Mouse (Mus musculus): ENCODE results near the gene Tango2. TPM values are rescaled to one million over a fixed set of nuclear protein-coding genes. Genes with fewer than 3 reads are reported as not detected.

Tango2 gene
- polyA plus RNA-seq, 1 experiment = 22.2 TPM

DNA sequence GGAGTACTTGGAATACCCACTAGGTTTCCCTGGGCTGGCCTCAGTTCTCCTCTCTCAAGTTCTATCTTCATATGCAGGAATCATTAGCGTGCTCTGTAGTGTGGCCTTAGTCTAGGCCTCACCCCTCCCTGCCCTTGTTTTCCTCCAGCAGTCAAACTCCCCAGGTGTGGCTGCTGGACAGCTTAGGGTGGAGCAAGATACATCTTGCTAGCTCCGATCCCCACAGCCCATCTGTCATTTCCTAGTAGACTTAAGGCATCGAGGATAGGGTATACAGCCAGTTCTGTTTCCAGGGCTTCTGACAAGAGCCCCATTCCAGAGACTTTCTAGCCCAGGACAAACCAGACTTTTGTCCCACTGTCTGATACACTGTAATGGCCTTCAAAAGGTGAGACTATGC lies 43.8 kb upstream of the Tango2 start:
- H3K4me2 ChIP-seq (ENCODE audit: low read depth) = no peak overlapping the region
- no peaks in the 10 kb centered on the region for H3K27me3 ChIP-seq (ENCODE audit: control insufficient read depth, insufficient read depth, insufficient read length)
- no peak for TF ChIP-seq REST (IDR thresholded peaks at IDR 0.05; ENCODE audit: insufficient read depth, insufficient read length)
- TF ChIP-seq MAX (IDR thresholded peaks at IDR 0.05; ENCODE audit: low read depth) = no peak
- no peak for TF ChIP-seq TCF3 (IDR thresholded peaks at IDR 0.05; ENCODE audit: insufficient read length, low read depth)
- TF ChIP-seq CEBPB (IDR thresholded peaks at IDR 0.05; ENCODE audit: insufficient read depth, poor library complexity, severe bottlenecking) = no peak
- no peak for TF ChIP-seq MYOD1 (IDR thresholded peaks at IDR 0.05; ENCODE audit: control insufficient read depth in 1 of 3, insufficient read length in 2 of 3, low read depth in 2 of 3)
- TF ChIP-seq POLR2AphosphoS2 (IDR thresholded peaks at IDR 0.05; ENCODE audit: insufficient read length, low read depth) = no peak
- TF ChIP-seq MYOG (IDR thresholded peaks at IDR 0.05; ENCODE audit: control insufficient read depth in 1 of 3, insufficient read depth in 1 of 3, insufficient read length in 2 of 3, low read depth in 2 of 3) = no peak
- H3ac ChIP-seq (ENCODE audit: control insufficient read depth, insufficient read length) = no peak overlapping the region
- no peak overlapping the region for H3K4me3 ChIP-seq
- no peaks in the 10 kb centered on the region for H3K79me2 ChIP-seq (ENCODE audit: control insufficient read depth, insufficient read depth)
- no peaks in the 10 kb centered on the region for H3K36me3 ChIP-seq (ENCODE audit: control insufficient read depth, insufficient read depth)

DNA sequence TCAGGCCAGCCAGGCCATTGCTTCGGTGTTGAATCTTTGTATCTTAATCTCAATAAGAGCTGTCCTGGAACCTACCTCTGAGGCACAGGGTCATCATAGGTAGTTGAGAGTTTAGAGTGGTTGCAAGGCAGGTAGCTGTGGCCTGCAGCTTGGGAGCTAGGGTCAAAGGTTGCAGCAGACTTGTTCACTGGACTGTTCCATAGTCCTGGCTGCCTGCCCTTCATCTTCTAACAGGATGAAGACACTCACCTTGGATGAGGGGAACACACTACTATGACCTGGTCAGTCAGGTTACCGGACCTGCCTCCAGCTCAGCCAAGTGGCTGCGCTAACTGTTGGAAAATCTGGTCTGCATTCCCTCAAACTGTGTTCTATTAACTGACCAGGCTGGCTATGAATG lies 43.2 kb upstream of the Tango2 start:
- TF ChIP-seq SRF (IDR thresholded peaks at IDR 0.05; ENCODE audit: control insufficient read depth, insufficient read length, low read depth) (no peak), MYOD1 (IDR thresholded peaks at IDR 0.05; ENCODE audit: control insufficient read depth in 1 of 3, insufficient read length in 2 of 3, low read depth in 2 of 3) (no peak), MAX (IDR thresholded peaks at IDR 0.05; ENCODE audit: low read depth) (no peak), CEBPB (IDR thresholded peaks at IDR 0.05; ENCODE audit: insufficient read depth, poor library complexity, severe bottlenecking) (no peak), POLR2AphosphoS2 (IDR thresholded peaks at IDR 0.05; ENCODE audit: insufficient read length, low read depth) (no peak), MYOG (IDR thresholded peaks at IDR 0.05; ENCODE audit: control insufficient read depth in 1 of 3, insufficient read depth in 1 of 3, insufficient read length in 2 of 3, low read depth in 2 of 3) (no peak), E2F4 (IDR thresholded peaks at IDR 0.05; ENCODE audit: insufficient read depth) (no peak), TCF3 (IDR thresholded peaks at IDR 0.05; ENCODE audit: insufficient read length, low read depth) (no peak), TCF12 (IDR thresholded peaks at IDR 0.05; ENCODE audit: insufficient read depth, poor library complexity, severe bottlenecking) (no peak), POLR2A (IDR thresholded peaks at IDR 0.05; ENCODE audit: insufficient read length, low read depth) (no peak), REST (IDR thresholded peaks at IDR 0.05; ENCODE audit: insufficient read depth, insufficient read length) (no peak), USF1 (IDR thresholded peaks at IDR 0.05; ENCODE audit: low read depth) (no peak)
- Histone ChIP-seq H3K79me2 (ENCODE audit: control insufficient read depth, insufficient read depth) (no peaks in the 10 kb centered on the region), H3K4me2 (ENCODE audit: low read depth) (no peak overlapping the region), H3K36me3 (ENCODE audit: control insufficient read depth, insufficient read depth) (no peaks in the 10 kb centered on the region), H3K27me3 (ENCODE audit: control insufficient read depth, insufficient read depth, insufficient read length) (no peaks in the 10 kb centered on the region), H3ac (ENCODE audit: control insufficient read depth, insufficient read length) (no peak overlapping the region), H3K4me3 (no peak overlapping the region)

DNA sequence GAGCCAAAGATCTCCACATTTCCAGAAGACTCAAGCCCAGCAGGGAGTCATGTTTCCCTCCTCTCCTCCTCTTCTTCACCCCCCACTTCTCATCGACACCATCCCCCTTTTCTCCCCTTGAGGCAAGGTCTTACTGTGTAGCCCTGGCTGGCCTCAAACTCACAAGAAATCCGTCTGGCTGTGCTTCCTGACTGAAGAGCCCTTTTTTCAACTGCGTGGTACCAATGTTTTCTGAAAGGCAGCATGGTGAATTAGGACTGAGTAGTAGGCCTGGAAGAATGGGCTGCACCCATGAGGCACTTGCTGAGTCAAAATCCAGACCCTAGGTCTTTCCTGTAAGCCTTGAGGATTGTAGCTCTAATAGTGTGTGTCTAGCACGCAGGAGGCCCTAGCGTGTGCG lies 42.5 kb upstream of the Tango2 start:
- no peaks in the 10 kb centered on the region for H3K27me3 ChIP-seq (ENCODE audit: control insufficient read depth, insufficient read depth, insufficient read length)
- H3K4me2 ChIP-seq (ENCODE audit: low read depth) = no peak overlapping the region
- no peaks in the 10 kb centered on the region for H3K79me2 ChIP-seq (ENCODE audit: control insufficient read depth, insufficient read depth)
- no peak overlapping the region for H3K4me3 ChIP-seq
- H3K36me3 ChIP-seq (ENCODE audit: control insufficient read depth, insufficient read depth) = no peaks in the 10 kb centered on the region
- no peak overlapping the region for H3ac ChIP-seq (ENCODE audit: control insufficient read depth, insufficient read length)
- TF ChIP-seq MYOD1 (IDR thresholded peaks at IDR 0.05; ENCODE audit: control insufficient read depth in 1 of 3, insufficient read length in 2 of 3, low read depth in 2 of 3) (no peak), POLR2A (IDR thresholded peaks at IDR 0.05; ENCODE audit: insufficient read length, low read depth) (no peak), TCF3 (IDR thresholded peaks at IDR 0.05; ENCODE audit: insufficient read length, low read depth) (no peak), POLR2AphosphoS2 (IDR thresholded peaks at IDR 0.05; ENCODE audit: insufficient read length, low read depth) (no peak), TCF12 (IDR thresholded peaks at IDR 0.05; ENCODE audit: insufficient read depth, poor library complexity, severe bottlenecking) (no peak), REST (IDR thresholded peaks at IDR 0.05; ENCODE audit: insufficient read depth, insufficient read length) (no peak), MYOG (IDR thresholded peaks at IDR 0.05; ENCODE audit: control insufficient read depth in 1 of 3, insufficient read depth in 1 of 3, insufficient read length in 2 of 3, low read depth in 2 of 3) (no peak), SRF (IDR thresholded peaks at IDR 0.05; ENCODE audit: control insufficient read depth, insufficient read length, low read depth) (no peak), USF1 (IDR thresholded peaks at IDR 0.05; ENCODE audit: low read depth) (no peak), MAX (IDR thresholded peaks at IDR 0.05; ENCODE audit: low read depth) (no peak), CEBPB (IDR thresholded peaks at IDR 0.05; ENCODE audit: insufficient read depth, poor library complexity, severe bottlenecking) (no peak), E2F4 (IDR thresholded peaks at IDR 0.05; ENCODE audit: insufficient read depth) (no peak)

DNA sequence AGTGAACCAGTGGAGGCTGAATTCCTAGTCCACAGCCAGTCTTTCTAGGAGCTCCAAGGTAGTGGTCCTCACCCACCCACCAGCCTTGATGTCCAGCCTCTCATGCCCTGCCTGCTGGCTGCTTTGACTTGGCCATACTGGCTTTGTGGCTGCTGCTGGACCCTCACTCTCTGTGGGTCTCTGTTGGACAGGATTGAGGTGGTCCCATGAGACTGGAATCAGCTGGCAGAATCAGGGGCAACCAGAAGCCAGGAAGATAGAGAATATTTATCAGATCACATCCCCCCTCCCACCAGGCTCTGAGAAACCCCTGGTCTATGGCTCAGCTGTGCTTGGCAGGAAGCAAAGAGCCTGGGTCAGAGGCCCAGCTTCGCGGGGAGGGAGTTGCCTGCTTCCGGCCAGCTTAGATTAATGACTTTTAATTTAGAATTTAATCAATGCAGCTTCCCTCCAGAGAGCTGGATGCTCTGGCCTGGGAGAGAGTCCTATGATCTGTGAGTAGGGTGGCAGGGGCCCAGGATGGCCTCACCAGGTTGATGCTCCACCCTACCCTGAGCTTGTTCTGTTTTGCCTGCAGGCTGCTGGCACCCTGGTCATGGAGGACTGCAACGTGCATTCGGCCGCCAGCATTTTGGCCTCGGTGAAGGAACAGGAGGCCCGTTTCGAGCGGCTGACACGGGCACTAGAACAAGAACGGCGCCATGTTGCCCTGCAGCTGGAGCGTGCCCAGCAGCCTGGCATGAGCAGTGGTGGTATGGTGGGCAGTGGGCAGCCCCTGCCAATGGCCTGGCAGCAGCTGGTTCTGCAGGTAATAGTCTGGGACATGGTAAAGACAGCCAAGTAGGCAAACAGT lies 40.9 kb upstream of the Tango2 start:
- no peak overlapping the region for H3ac ChIP-seq (ENCODE audit: control insufficient read depth, insufficient read length)
- TF ChIP-seq POLR2AphosphoS2 (IDR thresholded peaks at IDR 0.05; ENCODE audit: insufficient read length, low read depth) (no peak), REST (IDR thresholded peaks at IDR 0.05; ENCODE audit: insufficient read depth, insufficient read length) (no peak), TCF3 (IDR thresholded peaks at IDR 0.05; ENCODE audit: insufficient read length, low read depth) (no peak), MAX (IDR thresholded peaks at IDR 0.05; ENCODE audit: low read depth) (no peak), POLR2A (IDR thresholded peaks at IDR 0.05; ENCODE audit: insufficient read length, low read depth) (no peak), SRF (IDR thresholded peaks at IDR 0.05; ENCODE audit: control insufficient read depth, insufficient read length, low read depth) (no peak), TCF12 (IDR thresholded peaks at IDR 0.05; ENCODE audit: insufficient read depth, poor library complexity, severe bottlenecking) (no peak), E2F4 (IDR thresholded peaks at IDR 0.05; ENCODE audit: insufficient read depth) (no peak), USF1 (IDR thresholded peaks at IDR 0.05; ENCODE audit: low read depth) (no peak), MYOD1 (IDR thresholded peaks at IDR 0.05; ENCODE audit: control insufficient read depth in 1 of 3, insufficient read length in 2 of 3, low read depth in 2 of 3) (no peak), MYOG (IDR thresholded peaks at IDR 0.05; ENCODE audit: control insufficient read depth in 1 of 3, insufficient read depth in 1 of 3, insufficient read length in 2 of 3, low read depth in 2 of 3) (no peak), CEBPB (IDR thresholded peaks at IDR 0.05; ENCODE audit: insufficient read depth, poor library complexity, severe bottlenecking) (no peak)
- no peaks in the 10 kb centered on the region for H3K36me3 ChIP-seq (ENCODE audit: control insufficient read depth, insufficient read depth)
- no peaks in the 10 kb centered on the region for H3K79me2 ChIP-seq (ENCODE audit: control insufficient read depth, insufficient read depth)
- H3K4me2 ChIP-seq (ENCODE audit: low read depth) = no peak overlapping the region
- H3K27me3 ChIP-seq (ENCODE audit: control insufficient read depth, insufficient read depth, insufficient read length) = no peaks in the 10 kb centered on the region
- no peak overlapping the region for H3K4me3 ChIP-seq
